Mouse (Mus musculus) CH12.LX (cell line): ENCODE measurements around the gene Smg6. TPM values are rescaled to one million over a fixed set of nuclear protein-coding genes. Genes with fewer than 3 reads are reported as not detected.

Experiments used
- DNase-seq: peaks from one replicate; pipeline ENCODE4 v3.0.0-alpha.2; 2013; ENCODE audit errors: extremely low read depth
- H3K27ac ChIP-seq: 2 replicates; pipeline ENCODE4 v1.5.1; 2012; ENCODE audit warnings: low read depth, mild to moderate bottlenecking, control low read depth, moderate library complexity; ENCODE audit not compliant: insufficient read depth
- H3K27me3 ChIP-seq: replicated peaks from 2 replicates; pipeline ENCODE3; 2012; ENCODE audit warnings: inconsistent platforms
- H3K36me3 ChIP-seq, 2 experiments: replicated peaks in 1 of 2; 2 replicates each; pipeline versions ENCODE3 to v1.6.1; 2012; ENCODE audit warnings: inconsistent platforms in 1 of 2, low read length in 1 of 2, mild to moderate bottlenecking in 1 of 2, mixed read lengths in 1 of 2, moderate library complexity in 1 of 2; ENCODE audit not compliant: control insufficient read depth in 1 of 2, insufficient read depth in 1 of 2
- H3K4me1 ChIP-seq, 2 experiments: 2 replicates each; pipeline ENCODE4 v1.6.1; 2012; ENCODE audit warnings: inconsistent platforms in 1 of 2, moderate library complexity in 1 of 2; ENCODE audit not compliant: insufficient read depth in 2 of 2, control insufficient read depth in 1 of 2
- H3K4me2 ChIP-seq: 2 replicates; pipeline ENCODE4 v1.6.1; 2012; ENCODE audit warnings: low read depth, mild to moderate bottlenecking, control low read depth; ENCODE audit not compliant: poor library complexity, insufficient read depth, severe bottlenecking
- H3K4me3 ChIP-seq, 3 experiments: fragments of 150-350 bp in 1 of 3; sonication (generic) in 1 of 3; replicated peaks in 1 of 3; 2 replicates each; pipeline versions ENCODE3 to v1.5.1; 2011 to 2012; ENCODE audit warnings: low read depth in 2 of 3, low read length in 2 of 3, mild to moderate bottlenecking in 2 of 3, moderate library complexity in 2 of 3, control low read depth in 1 of 3, improper control_type of control experiment in 1 of 3, inconsistent platforms in 1 of 3, mixed read lengths in 1 of 3; ENCODE audit not compliant: poor library complexity in 1 of 3
- H3K79me2 ChIP-seq: replicated peaks from 2 replicates; pipeline ENCODE4 v1.6.1; 2012; ENCODE audit warnings: mild to moderate bottlenecking, moderate library complexity; ENCODE audit not compliant: control insufficient read depth, poor library complexity, insufficient read depth, severe bottlenecking; ENCODE audit errors: extremely low read depth
- H3K9ac ChIP-seq: 2 replicates; pipeline ENCODE4 v1.6.1; 2012; ENCODE audit warnings: low read depth, mild to moderate bottlenecking, control low read depth, moderate library complexity; ENCODE audit not compliant: insufficient read depth
- H3K9me3 ChIP-seq: replicated peaks from 2 replicates; pipeline ENCODE3; 2012; ENCODE audit warnings: low read length, inconsistent platforms, mixed read lengths
- EP300 ChIP-seq: IDR thresholded peaks from 2 replicates; pipeline ENCODE4 v1.6.1; 2011; ENCODE audit warnings: low read length, improper control_type of control experiment
- GABPA ChIP-seq: IDR thresholded peaks from 2 replicates; pipeline ENCODE4 v1.6.1; 2012; ENCODE audit warnings: low read depth, low read length, improper control_type of control experiment, inconsistent platforms; ENCODE audit not compliant: insufficient replicate concordance
- HCFC1 ChIP-seq: IDR thresholded peaks from 2 replicates; pipeline ENCODE4 v1.6.1; 2012; ENCODE audit warnings: low read depth, mild to moderate bottlenecking, inconsistent platforms, low read length, improper control_type of control experiment
- JUN ChIP-seq: IDR thresholded peaks from 2 replicates; pipeline ENCODE4 v1.6.1; 2011; ENCODE audit warnings: low read depth, mild to moderate bottlenecking, low read length, improper control_type of control experiment, moderate library complexity; ENCODE audit not compliant: insufficient read depth
- JUND ChIP-seq: conservative IDR thresholded peaks from 2 replicates; pipeline ENCODE4 v1.6.1; 2011; ENCODE audit warnings: low read depth, low read length, improper control_type of control experiment
- MAFK ChIP-seq: IDR thresholded peaks from 2 replicates; pipeline ENCODE4 v1.6.1; 2011; ENCODE audit warnings: low read length, improper control_type of control experiment; ENCODE audit not compliant: insufficient replicate concordance
- MAX ChIP-seq: IDR thresholded peaks from 2 replicates; pipeline ENCODE4 v1.6.1; 2011; ENCODE audit warnings: low read length, improper control_type of control experiment
- MAZ ChIP-seq: IDR thresholded peaks from 2 replicates; pipeline ENCODE4 v1.6.1; 2012; ENCODE audit warnings: low read depth, mild to moderate bottlenecking, inconsistent platforms, low read length, improper control_type of control experiment, moderate library complexity
- MYC ChIP-seq: IDR thresholded peaks from 2 replicates; pipeline ENCODE4 v1.6.1; 2011; ENCODE audit warnings: low read depth, mild to moderate bottlenecking, improper control_type of control experiment, low read length
- PAX5 ChIP-seq: IDR thresholded peaks from 2 replicates; pipeline ENCODE4 v1.6.1; 2012; ENCODE audit warnings: low read length, inconsistent platforms, mixed read lengths
- TBP ChIP-seq: conservative IDR thresholded peaks from 2 replicates; pipeline ENCODE4 v1.6.1; 2011; ENCODE audit warnings: low read depth, low read length, improper control_type of control experiment
- TCF12 ChIP-seq: IDR thresholded peaks from 2 replicates; pipeline ENCODE4 v1.6.1; 2014; ENCODE audit warnings: low read depth, mild to moderate bottlenecking, inconsistent platforms, low read length, improper control_type of control experiment
- UBTF ChIP-seq: IDR thresholded peaks from 2 replicates; pipeline ENCODE4 v1.6.1; 2012; ENCODE audit warnings: low read depth, mild to moderate bottlenecking, inconsistent platforms, low read length, improper control_type of control experiment, moderate library complexity
- USF2 ChIP-seq: conservative IDR thresholded peaks from 2 replicates; pipeline ENCODE4 v1.6.1; 2011; ENCODE audit warnings: low read depth, low read length, improper control_type of control experiment
- ZMIZ1 ChIP-seq: IDR thresholded peaks from 2 replicates; pipeline ENCODE4 v1.6.1; 2012; ENCODE audit warnings: low read depth, mild to moderate bottlenecking, inconsistent platforms, low read length, improper control_type of control experiment
- dilution Hi-C: fragments of 300-500 bp; cut with MboI; formaldehyde crosslinking; loops from 2 replicates; pipeline ENCODE4 v1.14.3; 2020; ENCODE audit warnings: low sequenced_read_pairs; ENCODE audit not compliant: extremely low pct_unique_long_range_greater_than_20kb, extremely low pct_ligation_motif_present
- in situ Hi-C: fragments of 300-500 bp; cut with MboI; formaldehyde crosslinking; loops from 3 replicates; pipeline ENCODE4 v1.14.3; 2019; ENCODE audit warnings: low sequenced_read_pairs, low pct_ligation_motif_present, low pct_unique_long_range_greater_than_20kb, mixed read lengths
- polyA plus RNA-seq: library from polyadenylated mRNA; unstranded; fragments of >175 nt; gene quantifications from 2 replicates; pipeline ENCODE4 v1.2.1, GENCODE M21; 2012; ENCODE audit warnings: low read depth; ENCODE audit not compliant: insufficient read length
- total RNA-seq, 2 experiments: library from RNA; depleted of rRNA; stranded (reverse); fragments of 300-350 nt in 1 of 2; fragments of >200 nt in 1 of 2; gene quantifications; 2 replicates each; pipeline ENCODE4 v1.2.3; 2012 to 2014

Gene Smg6
- total and polyA plus RNA-seq, 3 experiments: 9.0 to 18.5 (median 12.1) TPM

- dilution Hi-C loops: no loop called here
- Histone ChIP-seq H3K4me3 (no peak overlapping the region), H3K9ac (no peak overlapping the region), H3K27ac (no peak overlapping the region), H3K4me1 (no peaks in the 10 kb centered on the region), H3K27me3 (no peaks in the 10 kb centered on the region), H3K79me2 (no peaks in the 10 kb centered on the region), H3K36me3 (peaks cover 4 to 41% of the 10 kb centered on the region in 2 experiments), H3K9me3 (peaks cover 5% of the 10 kb centered on the region), H3K4me2 (no peak overlapping the region)
- DNase-seq: no peak
- in situ Hi-C loops: no loop called here
- TF ChIP-seq GABPA (no peak), JUND (no peak), MAFK (no peak), ZMIZ1 (no peak), UBTF (no peak), HCFC1 (no peak), PAX5 (no peak), EP300 (no peak)
Measured at GRCm38 (mm10) chr11:75083031-75083430, 157.4 kb downstream of the Smg6 start.

- H3K9me3 ChIP-seq: no peaks in the 10 kb centered on the region
- dilution Hi-C loops: no loop called here
- DNase-seq: no peak
- H3K4me2 ChIP-seq: no peak overlapping the region
- no peak for TF ChIP-seq USF2
- TF ChIP-seq MAX: no peak
- TF ChIP-seq MAZ: no peak
- TF ChIP-seq TCF12: no peak
- no peak for TF ChIP-seq TBP
- no peak for TF ChIP-seq MYC
- TF ChIP-seq JUND: no peak
- no peak for TF ChIP-seq JUN
- TF ChIP-seq HCFC1: no peak
- no peak for TF ChIP-seq EP300
- H3K4me3 ChIP-seq: no peak overlapping the region
- H3K79me2 ChIP-seq: no peaks in the 10 kb centered on the region
- in situ Hi-C loops: no loop called here
- H3K4me1 ChIP-seq: peaks cover 0 to 10% of the 10 kb centered on the region in 2 experiments; a peak in 2 of 4 replicates
- H3K36me3 ChIP-seq: peaks cover 0 to 15% of the 10 kb centered on the region in 2 experiments
- H3K9ac ChIP-seq: no peak overlapping the region
- no peaks in the 10 kb centered on the region for H3K27me3 ChIP-seq
- H3K27ac ChIP-seq: no peak overlapping the region
Measured at GRCm38 (mm10) chr11:75092159-75092558, 166.5 kb downstream of the Smg6 start.
